Mouse (Mus musculus): ENCODE data around the gene H2-M3.
"Not testable (repeated sequence)": the region's sequence is repeated elsewhere in the genome, so short reads cannot be mapped to it uniquely, and the experiment has no call there.

Gene H2-M3

GRCm38 (mm10) chr17:37270058-37270701, at the start of gene H2-M3:
H2-M3 (plus strand) TSS chr17:37270220.
- peak; percentile 95 to 96 for DNase-seq

- DNase-seq = no peak
Measured at GRCm38 (mm10) chr17:37221879-37222278, 48.1 kb upstream of the H2-M3 start.

GRCm38 (mm10) chr17:37237230-37237629, 32.8 kb upstream of the H2-M3 start, which contains the start of gene Olfr97:
Olfr97 (minus strand) TSS chr17:37237330.
- not testable (repeated sequence) for DNase-seq

GRCm38 (mm10) chr17:37242198-37242597, 27.8 kb upstream of the H2-M3 start:
- no peak for DNase-seq

- DNase-seq = peak; percentile 79 to 85
Measured at GRCm38 (mm10) chr17:37246715-37247114, 23.3 kb upstream of the H2-M3 start.

GRCm38 (mm10) chr17:37249460-37249859, 20.6 kb upstream of the H2-M3 start:
- no peak for DNase-seq

- peak; percentile 69 to 71 for DNase-seq
Measured at GRCm38 (mm10) chr17:37250544-37250943, 19.5 kb upstream of the H2-M3 start.

- no peak for DNase-seq
Measured at GRCm38 (mm10) chr17:37263626-37264025, 6.4 kb upstream of the H2-M3 start, which contains the start of gene Olfr98. Olfr98 (minus strand) TSS chr17:37263749.

GRCm38 (mm10) chr17:37270702-37271092, 677 bp downstream of the H2-M3 start:
- DNase-seq = peak; percentile 80 to 81

GRCm38 (mm10) chr17:37275626-37276248, 5.7 kb downstream of the H2-M3 start:
- DNase-seq = no peak

- DNase-seq = no peak
Measured at GRCm38 (mm10) chr17:37276573-37276972, 6.6 kb downstream of the H2-M3 start.

GRCm38 (mm10) chr17:37280331-37280730, 10.3 kb downstream of the H2-M3 start:
- no peak for DNase-seq

- DNase-seq = no peak
Measured at GRCm38 (mm10) chr17:37283360-37283759, 13.3 kb downstream of the H2-M3 start, which contains the start of gene Olfr99. Olfr99 (minus strand) TSS chr17:37283460.

GRCm38 (mm10) chr17:37304213-37304612, 34.2 kb downstream of the H2-M3 start, which contains the start of gene Olfr101:
Olfr101 (minus strand) TSS chr17:37304313.
- DNase-seq = no peak

- no peak for DNase-seq
Measured at GRCm38 (mm10) chr17:37308483-37308882, 38.5 kb downstream of the H2-M3 start.

- no peak for DNase-seq
Measured at GRCm38 (mm10) chr17:37310146-37310699, 40.2 kb downstream of the H2-M3 start.

GRCm38 (mm10) chr17:37316954-37317353, 46.9 kb downstream of the H2-M3 start, which contains the start of gene Olfr102:
Olfr102 (minus strand) TSS chr17:37317054.
- DNase-seq = no peak

Data from B cell, adult 2 months (primary cell).